Comparison of ENCODE assay signal across 8 mouse cellular contexts in the genomic region with DNA sequence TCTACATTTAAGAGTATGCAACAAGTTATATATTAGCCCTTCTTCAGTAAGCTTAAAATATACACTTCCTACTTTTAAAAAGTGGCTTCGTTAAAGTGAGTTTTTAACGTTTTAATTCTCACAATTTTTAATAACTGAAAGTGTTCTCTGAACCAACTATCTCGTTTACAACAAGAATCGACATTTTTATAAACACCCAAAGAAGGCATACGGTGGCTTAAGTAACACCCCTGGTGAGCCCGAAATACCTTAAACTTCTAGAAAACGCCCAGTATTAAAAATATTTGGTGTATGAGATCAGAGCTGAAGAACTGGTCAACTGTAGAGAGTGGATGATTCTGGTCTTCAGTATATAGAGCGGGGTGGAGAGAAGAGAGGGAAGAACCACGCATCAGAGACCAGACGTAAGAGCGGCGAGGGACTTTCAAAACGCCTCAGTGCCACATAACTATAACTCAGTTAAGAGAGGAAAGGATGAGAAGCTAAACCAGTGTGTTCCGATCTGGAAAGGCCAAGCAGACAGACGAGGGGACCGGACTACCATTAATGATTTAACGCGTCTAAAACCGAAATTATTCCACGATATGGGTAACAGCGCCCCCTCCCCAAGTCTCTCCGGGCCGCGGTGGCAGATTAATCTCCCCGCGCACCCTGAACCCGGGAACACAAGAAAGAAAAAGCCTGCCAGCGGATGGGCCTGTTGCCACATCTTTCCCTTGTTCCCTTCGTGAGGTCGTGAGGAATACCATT. TPM values are rescaled to one million over a fixed set of nuclear protein-coding genes. Genes with fewer than 3 reads are reported as not detected.
DNase-seq lines count a peak whose midpoint lies in the region; ATAC-seq lines count a peak whose summit lies in the region.

No protein-coding gene starts in this region.

- H3K9me3 ChIP-seq in limb, embryonic 11.5 days (ENCODE audit: control insufficient read depth, low read length) = no peaks in the 10 kb centered on the region

- H3K36me3 ChIP-seq in limb, embryonic 11.5 days (ENCODE audit: control insufficient read depth, insufficient read depth, low read length) = no peaks in the 10 kb centered on the region

- H3K27ac ChIP-seq in limb, embryonic 11.5 days (replicated peaks; ENCODE audit: low read depth, low read length) = peak overlapping the region; percentile 95

- under 1% methylated on average over 30 of the region's 30 CpGs for WGBS in limb, embryonic 11.5 days

- ATAC-seq in erythroid progenitor cell, adult 5-6 weeks (replicated peaks; ENCODE audit: low FRiP score, poor library complexity, severe bottlenecking) = peak; percentile 10; the same call in 1 of the 2 replicates
- ATAC-seq in limb, embryonic 11.5 days (ENCODE audit: insufficient number of reproducible peaks, low FRiP score, low TSS enrichment, low read depth) = no peak
- no peak for ATAC-seq in megakaryocyte progenitor cell, adult 5-6 weeks (replicated peaks; ENCODE audit: poor library complexity)

- H3K4me1 ChIP-seq in limb, embryonic 11.5 days (ENCODE audit: control insufficient read depth, insufficient read depth, low read length) = peaks cover 3% of the 10 kb centered on the region; the same call in 1 of the 2 replicates

- DNase-seq in embryo, embryonic 10 days (ENCODE audit: low spot score) = peak; percentile 13
- DNase-seq in embryo, embryonic 11 days = no peak
- peak; percentile 18 for DNase-seq in right cerebral cortex, postnatal 14 days
- DNase-seq in right cerebral cortex, postnatal 36 days (ENCODE audit: low spot score in 2 of 2) = no peak
- DNase-seq in limb, embryonic 11.5 days (ENCODE audit: low spot score) = no peak
- DNase-seq in naive thymus-derived CD4-positive, alpha-beta T cell, adult 2 months (ENCODE audit: low read depth) = peak; percentile 56

- H3K27me3 ChIP-seq in limb, embryonic 11.5 days (ENCODE audit: control insufficient read depth, insufficient read depth, low read length) = no peaks in the 10 kb centered on the region

- H3K9ac ChIP-seq in limb, embryonic 11.5 days (ENCODE audit: low read length) = peak overlapping the region; percentile 94

- H3K4me3 ChIP-seq in limb, embryonic 11.5 days (ENCODE audit: low read depth, low read length) = peak overlapping the region; percentile 99

- H3K4me2 ChIP-seq in limb, embryonic 11.5 days (ENCODE audit: low read depth, severe bottlenecking) = peak overlapping the region; percentile 52

RNA-seq across cellular contexts. Expression of gene Nup153, which starts 1.3 kb away (rescaled TPM):
- 135 and 150 TPM in 2 replicates for total RNA-seq in erythroid progenitor cell, adult 5-6 weeks (2015; ENCODE audit: low replicate concordance)
- 120 and 128 TPM in 2 replicates for total RNA-seq in erythroid progenitor cell, adult 5-6 weeks (2017; ENCODE audit: low replicate concordance)
- polyA plus RNA-seq in limb, embryonic 11.5 days (2014; fragmentation: Nextera tagmentation; extraction: Ambion mirVana) = 43.4 and 46.7 TPM in 2 replicates
- 96.9 and 126 TPM in 2 replicates for total RNA-seq in megakaryocyte progenitor cell, adult 5-6 weeks (2015)
- total RNA-seq in megakaryocyte progenitor cell, adult 5-6 weeks (2017) = 67.7 and 72.3 TPM in 2 replicates

RNA-seq across cellular contexts. Expression of gene Fam8a1, which starts 57.1 kb away (rescaled TPM):
- 18.7 and 21.0 TPM in 2 replicates for total RNA-seq in erythroid progenitor cell, adult 5-6 weeks (2015; ENCODE audit: low replicate concordance)
- 7.1 and 32.7 TPM in 2 replicates for total RNA-seq in erythroid progenitor cell, adult 5-6 weeks (2017; ENCODE audit: low replicate concordance)
- polyA plus RNA-seq in limb, embryonic 11.5 days (2014; fragmentation: Nextera tagmentation; extraction: Ambion mirVana) = 7.4 and 10.4 TPM in 2 replicates
- 13.2 and 17.7 TPM in 2 replicates for total RNA-seq in megakaryocyte progenitor cell, adult 5-6 weeks (2015)
- total RNA-seq in megakaryocyte progenitor cell, adult 5-6 weeks (2017) = 7.0 TPM in 2 replicates

Comparison
In these comparisons a context has a peak if more than half of its experiments do, and no peak if none do; other contexts are left out.
1. DNase-seq: peak in embryo, embryonic 10 days (single experiment), right cerebral cortex, postnatal 14 days (single experiment) and naive thymus-derived CD4-positive, alpha-beta T cell, adult 2 months (single experiment); none in embryo, embryonic 11 days (single experiment), right cerebral cortex, postnatal 36 days (0 of 2) and limb, embryonic 11.5 days (single experiment).